ENCODE assay signal across 13 mouse cellular contexts in the genomic region with DNA sequence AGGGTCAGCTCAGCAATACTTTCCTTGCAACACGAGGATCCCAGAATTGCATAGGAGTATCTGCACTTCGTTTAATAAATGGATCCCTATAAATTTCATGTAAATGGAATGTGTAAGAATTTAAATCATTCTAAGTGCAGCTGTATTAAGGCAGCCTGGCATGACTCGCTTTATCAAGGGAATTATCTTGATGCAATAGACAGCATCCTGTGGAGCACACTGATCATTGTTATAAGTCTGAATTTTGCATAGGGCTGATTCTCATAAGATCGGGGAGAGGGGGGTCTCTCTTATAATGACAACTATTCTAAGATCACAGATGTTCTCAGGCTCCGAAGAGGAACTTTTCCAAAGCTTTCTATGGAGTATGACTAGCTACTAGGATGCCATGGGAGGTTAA.
DNase-seq lines count a peak whose midpoint lies in the region; ATAC-seq and TF ChIP-seq lines count a peak whose summit lies in the region.
"Had no signal": no experiment of that assay in that cellular context is flagged by ENCODE, and none has a peak within 500 bp of the region (broad histone marks: within the 10 kb centered on the region; RNA-seq: fewer than 3 reads in every experiment).

No protein-coding gene starts in this region.

- H3K36me3 ChIP-seq in heart, embryonic 13.5 days: no peaks in the 10 kb centered on the region
- no peaks in the 10 kb centered on the region for H3K36me3 ChIP-seq in kidney, embryonic 16.5 days (ENCODE audit: insufficient read depth, low read length)
- H3K36me3 ChIP-seq: hindbrain, embryonic 12.5 days had no signal

- 61% methylated on average over 5 of the region's 5 CpGs for WGBS in heart, embryonic 13.5 days
- WGBS in kidney, embryonic 16.5 days: 51% methylated on average over 5 of the region's 5 CpGs

- no peak overlapping the region for H3K9ac ChIP-seq in heart, embryonic 13.5 days
- no peak overlapping the region for H3K9ac ChIP-seq in kidney, embryonic 16.5 days (replicated peaks; ENCODE audit: low read length)
- H3K9ac ChIP-seq: hindbrain, embryonic 12.5 days had no signal

- no peak overlapping the region for H3K4me2 ChIP-seq in heart, embryonic 13.5 days
- no peak overlapping the region for H3K4me2 ChIP-seq in kidney, embryonic 16.5 days (replicated peaks; ENCODE audit: low read depth, low read length)
- H3K4me2 ChIP-seq: hindbrain, embryonic 12.5 days had no signal

- DNase-seq in heart, postnatal 10 days: no peak
- DNase-seq in kidney, adult 11 months: no peak
- DNase-seq in 3T3-L1 (ENCODE audit: low read depth, low spot score): peak; percentile 44
- peak; percentile 31 for DNase-seq in brain, embryonic 14.5 days (ENCODE audit: low read depth)
- DNase-seq in frontal cortex, postnatal 14 days (ENCODE audit: low spot score in 2 of 2): no peak
- DNase-seq: cerebellum, adult 2 months; thymus, adult 2 months had no signal

- TF ChIP-seq POLR2A in brain, embryonic 14.5 days (IDR thresholded peaks at IDR 0.05; ENCODE audit: borderline replicate concordance, extremely low read depth, insufficient read depth, insufficient read length, poor library complexity, severe bottlenecking): no peak

- peaks cover 60% of the 10 kb centered on the region for H3K4me1 ChIP-seq in heart, embryonic 13.5 days
- H3K4me1 ChIP-seq in kidney, embryonic 16.5 days (ENCODE audit: insufficient read depth, low read length): peaks cover 41% of the 10 kb centered on the region

- TF ChIP-seq CTCF in brain, embryonic 14.5 days (IDR thresholded peaks at IDR 0.05; ENCODE audit: borderline replicate concordance, extremely low read depth, insufficient read depth, insufficient read length): no peak

- H3K9me3 ChIP-seq in heart, embryonic 13.5 days: no peaks in the 10 kb centered on the region
- H3K9me3 ChIP-seq in kidney, embryonic 16.5 days (ENCODE audit: low read length): no peaks in the 10 kb centered on the region
- H3K9me3 ChIP-seq: hindbrain, embryonic 12.5 days had no signal

- H3K27me3 ChIP-seq in heart, embryonic 13.5 days (replicated peaks): no peaks in the 10 kb centered on the region
- H3K27me3 ChIP-seq in kidney, embryonic 16.5 days (ENCODE audit: insufficient read depth, low read length): no peaks in the 10 kb centered on the region
- H3K27me3 ChIP-seq: hindbrain, embryonic 12.5 days had no signal

- no peak for ATAC-seq in heart, embryonic 13.5 days (ENCODE audit: extremely low read depth, insufficient number of reproducible peaks, low FRiP score, low TSS enrichment)
- no peak for ATAC-seq in kidney, embryonic 16.5 days (ENCODE audit: low FRiP score, low TSS enrichment)
- ATAC-seq: CD4-positive, CD25-positive, alpha-beta regulatory T cell, adult 4 months had no signal

- peak overlapping the region; percentile 88 for H3K27ac ChIP-seq in heart, embryonic 13.5 days (replicated peaks)
- peak overlapping the region; percentile 19; the same call in 1 of the 2 replicates for H3K27ac ChIP-seq in kidney, embryonic 16.5 days (ENCODE audit: low read length)
- H3K27ac ChIP-seq: hindbrain, embryonic 12.5 days; layer of hippocampus, adult 2 months; left cerebral cortex, adult 2 months had no signal

- intact Hi-C loops in heart, postnatal 10 days (cut with DNase I): no loop called here

- H3K4me3 ChIP-seq in heart, embryonic 13.5 days: no peak overlapping the region
- no peak overlapping the region for H3K4me3 ChIP-seq in kidney, embryonic 16.5 days (ENCODE audit: low read length)
- H3K4me3 ChIP-seq: hindbrain, embryonic 12.5 days; layer of hippocampus, adult 2 months; left cerebral cortex, adult 2 months had no signal

Comparison
In these comparisons a context has a peak if more than half of its experiments do, and no peak if none do; other contexts are left out.
1. DNase-seq: peak in 3T3-L1 (single experiment) and brain, embryonic 14.5 days (single experiment); none in heart, postnatal 10 days (0 of 2), kidney, adult 11 months (single experiment) and frontal cortex, postnatal 14 days (0 of 2).